Mouse (Mus musculus) CD4-positive naive resting alpha-beta T cell, adult 57 days (primary cell): Measurements from ENCODE around the gene Fyb2. TPM values are rescaled to one million over a fixed set of nuclear protein-coding genes. Genes with fewer than 3 reads are reported as not detected.

Experiments used
- total RNA-seq: library from RNA; stranded (reverse); gene quantifications from one replicate; pipeline ENCODE4 v1.2.4, GENCODE M21; 2023

Gene Fyb2
- total RNA-seq, result not detected

DNA sequence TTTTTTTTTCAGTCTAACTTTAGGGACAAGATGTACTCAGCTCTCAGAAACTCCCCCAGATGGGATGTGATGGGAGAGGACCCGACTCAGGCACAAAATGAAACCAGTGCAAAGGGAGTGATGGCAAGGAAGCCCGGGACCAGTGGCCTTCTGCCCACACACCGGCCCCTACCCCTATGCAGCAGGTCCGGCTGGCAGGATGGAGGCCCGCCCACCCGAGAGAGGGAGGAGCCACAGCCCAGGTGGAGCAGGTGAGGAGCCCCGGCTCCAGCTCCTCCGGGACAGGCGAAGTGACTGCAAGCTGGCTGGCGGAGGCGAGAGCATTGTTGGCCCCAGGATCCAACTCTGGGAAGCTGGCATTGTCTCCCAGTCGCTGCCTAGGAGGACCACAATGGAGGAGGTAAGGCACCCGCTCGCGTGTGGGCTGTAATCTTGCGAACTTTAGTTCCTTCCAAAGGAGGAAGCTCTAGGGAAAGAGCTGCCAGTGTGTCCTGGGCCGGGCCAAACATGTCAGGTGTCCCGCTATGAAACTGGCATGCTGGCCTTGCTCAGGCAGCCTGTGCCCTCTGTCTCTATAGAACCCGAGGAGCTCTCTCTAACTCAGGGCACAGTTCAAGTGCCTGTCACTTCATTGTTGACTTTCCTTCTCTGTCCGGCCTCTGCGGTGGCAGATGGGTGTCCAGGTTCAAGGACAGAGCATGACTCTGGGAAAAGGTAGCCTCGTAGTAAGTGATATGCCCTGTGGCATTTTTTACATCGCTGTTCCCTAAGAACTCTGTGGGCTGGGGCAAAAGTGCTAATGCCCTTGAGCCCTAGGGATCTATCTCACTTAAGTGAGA lies at the start of gene Fyb2:
TSS of gene Fyb2 (plus strand) at position 166 of the 839 bp plus-strand sequence.

DNA sequence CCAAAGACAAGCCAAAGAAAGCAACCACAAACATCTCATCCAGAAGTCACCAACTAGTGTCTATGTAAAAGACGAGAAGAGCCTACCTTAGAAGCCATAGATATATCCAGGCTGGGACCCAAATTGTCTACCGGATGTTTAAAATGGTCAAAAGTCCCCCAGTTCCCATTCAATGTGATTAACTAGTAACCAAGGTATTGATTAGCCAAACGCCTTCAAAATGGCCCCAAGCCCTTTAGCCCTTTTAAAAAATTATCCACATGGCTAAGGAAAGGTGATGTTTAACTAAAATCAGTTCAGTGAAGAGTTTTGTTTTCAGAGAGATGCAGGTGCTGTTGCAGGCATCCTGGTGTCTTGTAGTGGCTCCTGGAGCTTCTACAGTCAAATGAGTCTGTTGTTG lies 36.9 kb upstream of the Fyb2 start, which contains the start of gene C8a:
TSS of gene C8a (minus strand) at position 76 of the 400 bp plus-strand sequence.

Other genes with a start within 250 kb of the Fyb2 start
- not detected for gene C8b, start 147.1 kb upstream of the Fyb2 start, total RNA-seq
- not detected for gene Gm17662, start 56.1 kb upstream of the Fyb2 start, total RNA-seq
- gene C8a, start 37.1 kb upstream of the Fyb2 start, total RNA-seq, result not detected
- gene Prkaa2, start 196.4 kb downstream of the Fyb2 start, total RNA-seq, result not detected
- 1.0 TPM for gene Plpp3, start 243.9 kb downstream of the Fyb2 start, total RNA-seq